Mouse (Mus musculus): ENCODE results near the gene Rcan2.

The Rcan2 gene

GRCm38 (mm10) chr17:43827261-43827660, 26.1 kb downstream of the Rcan2 start:
- no peak for DNase-seq

GRCm38 (mm10) chr17:43832401-43833124, 31.4 kb downstream of the Rcan2 start:
- DNase-seq = no peak

DNA sequence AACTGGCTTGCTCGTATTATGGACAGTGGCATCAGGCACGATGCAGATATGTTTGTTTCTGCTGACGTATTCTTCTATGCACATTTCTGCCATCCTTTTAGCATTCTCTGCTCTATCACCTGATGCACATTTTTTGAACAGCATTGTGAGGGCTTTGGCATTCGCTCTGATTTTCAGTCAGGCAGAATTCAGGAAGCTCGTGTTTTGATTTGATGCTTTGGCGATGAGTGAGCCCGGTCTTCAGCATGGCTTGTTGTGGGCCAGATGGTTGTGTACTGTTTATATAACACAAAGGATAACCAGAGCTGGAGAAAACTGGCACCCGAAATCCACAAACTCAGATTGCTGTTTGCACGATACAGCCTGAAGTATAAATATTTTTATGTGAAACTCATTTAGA, 39.1 kb downstream of the Rcan2 start:
- DNase-seq = peak; percentile 64 to 69

- DNase-seq = no peak
Observed at GRCm38 (mm10) chr17:43846714-43847113, 45.6 kb downstream of the Rcan2 start.

- DNase-seq = no peak
Observed at GRCm38 (mm10) chr17:43848903-43849302, 47.8 kb downstream of the Rcan2 start.

DNA sequence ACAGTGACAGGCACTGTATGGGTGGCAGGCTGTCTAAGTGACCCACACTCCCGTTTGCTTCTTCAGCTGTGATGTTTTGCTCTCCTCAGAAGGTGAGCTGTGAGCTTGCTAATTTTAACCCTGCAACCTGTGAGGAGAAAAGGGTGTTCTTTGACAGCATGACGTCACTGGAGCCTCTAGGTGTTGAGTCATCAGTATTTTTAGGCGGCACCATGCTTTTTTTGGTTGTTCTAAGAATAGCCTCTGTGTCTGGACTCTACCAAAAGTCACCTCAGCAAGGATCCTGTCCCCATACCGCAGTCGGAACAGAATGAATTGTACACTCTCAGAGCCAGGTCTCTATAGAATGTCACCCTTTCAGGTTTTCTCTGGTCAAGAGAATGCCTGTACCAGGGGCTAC, 54.0 kb downstream of the Rcan2 start:
- DNase-seq = peak in 1 of 2 experiments; percentile 24

- no peak for DNase-seq
Observed at GRCm38 (mm10) chr17:43856081-43856480, 54.9 kb downstream of the Rcan2 start.

DNA sequence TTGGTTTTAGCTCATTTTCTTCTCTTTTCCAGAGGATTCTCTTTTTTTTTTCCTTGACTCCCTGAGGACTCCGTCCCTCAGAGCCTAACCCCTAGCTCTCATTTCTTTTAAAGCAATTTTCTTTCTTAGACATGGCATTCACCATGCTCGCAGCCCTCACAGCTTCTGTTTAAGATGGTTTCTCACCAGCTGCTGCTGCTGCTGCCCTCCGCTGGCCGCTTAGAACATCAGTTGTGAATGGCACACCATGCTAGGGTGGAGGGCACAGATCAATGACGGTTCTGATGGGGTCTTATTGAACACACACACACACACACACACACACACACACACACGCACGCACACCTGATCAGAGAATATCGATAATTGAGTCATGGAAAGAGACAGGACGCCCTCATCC, 67.7 kb downstream of the Rcan2 start:
- DNase-seq = peak in 1 of 2 experiments; percentile 10

DNA sequence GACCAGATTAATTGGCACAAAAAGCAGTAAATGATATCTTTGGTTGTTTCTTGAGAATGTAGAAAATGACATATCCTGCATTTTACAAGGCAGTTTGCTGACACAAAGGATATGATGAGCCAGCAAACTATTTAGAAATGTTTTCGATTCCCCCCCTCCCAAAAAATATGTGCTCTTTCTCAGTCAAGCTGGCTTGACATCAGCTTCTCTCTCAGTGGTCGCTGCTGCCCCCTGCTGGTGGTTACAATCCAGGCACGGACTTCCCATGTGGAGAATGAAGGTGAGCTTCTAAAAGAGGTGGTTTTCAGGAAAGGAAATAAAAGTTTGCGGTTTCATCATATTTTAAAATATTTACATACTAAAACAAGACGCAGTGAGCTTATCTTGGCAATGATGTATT, 68.5 kb downstream of the Rcan2 start:
- DNase-seq = peak; percentile 86

DNA sequence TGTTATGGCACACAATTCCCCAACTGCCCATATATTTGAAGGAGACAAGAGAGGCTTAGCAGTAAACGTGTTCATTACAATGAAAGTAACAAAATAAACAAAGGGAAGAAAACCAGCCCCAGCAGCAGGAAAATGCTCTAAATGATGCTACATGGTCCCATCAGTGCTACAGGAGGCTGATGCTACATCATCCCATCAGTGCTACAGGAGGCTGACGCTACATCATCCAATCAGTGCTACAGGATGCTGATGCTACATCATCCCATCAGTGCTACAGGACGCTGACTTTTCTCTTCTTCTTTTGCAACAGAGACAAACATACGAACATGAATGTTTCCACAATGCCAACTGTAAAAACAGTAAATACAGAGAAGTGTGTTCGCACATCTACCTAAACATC, 73.3 kb downstream of the Rcan2 start:
- DNase-seq = no peak

GRCm38 (mm10) chr17:43877425-43877824, 76.3 kb downstream of the Rcan2 start:
- no peak for DNase-seq

- DNase-seq = peak in 1 of 2 experiments; percentile 40
Observed at GRCm38 (mm10) chr17:43883016-43883415, 81.9 kb downstream of the Rcan2 start.

DNA sequence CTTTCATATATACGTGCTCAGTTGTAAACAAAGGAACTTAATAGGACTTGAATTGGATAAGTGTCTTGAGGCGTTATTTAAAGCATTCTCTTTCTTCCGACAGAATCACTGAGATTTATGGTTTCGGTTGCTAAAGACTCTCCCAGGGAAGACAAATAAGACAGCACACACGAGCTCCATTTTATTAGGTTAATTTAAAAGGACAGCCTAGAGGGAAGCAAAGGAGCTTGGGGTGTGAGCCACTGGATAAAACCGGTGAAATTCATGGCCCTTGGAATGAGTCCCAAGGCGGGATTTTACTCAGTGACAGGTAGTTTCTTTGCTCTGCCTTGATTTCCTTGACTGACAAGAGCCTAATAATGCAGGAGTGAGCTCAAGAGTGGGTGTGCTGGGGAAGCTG, 85.1 kb downstream of the Rcan2 start:
- no peak for DNase-seq

DNA sequence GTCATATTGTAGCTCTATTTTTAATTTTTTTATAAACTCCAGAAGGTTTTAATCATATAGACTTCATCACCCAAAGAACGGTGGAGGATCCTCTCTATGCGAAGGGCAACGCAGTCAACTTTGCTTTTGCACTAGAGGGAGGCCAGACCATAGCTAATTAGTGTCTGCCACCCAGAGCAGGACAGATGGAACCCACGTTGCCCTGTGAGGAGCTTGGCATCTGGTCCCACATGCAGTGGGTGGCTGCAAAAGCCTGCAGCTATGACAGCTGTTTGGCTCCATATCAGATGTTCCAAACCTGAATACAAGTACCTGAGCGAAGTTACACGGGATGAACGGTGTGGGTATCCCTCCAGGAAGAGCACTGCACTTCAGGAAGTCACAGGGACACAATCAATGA, 86.8 kb downstream of the Rcan2 start:
- DNase-seq = no peak

DNA sequence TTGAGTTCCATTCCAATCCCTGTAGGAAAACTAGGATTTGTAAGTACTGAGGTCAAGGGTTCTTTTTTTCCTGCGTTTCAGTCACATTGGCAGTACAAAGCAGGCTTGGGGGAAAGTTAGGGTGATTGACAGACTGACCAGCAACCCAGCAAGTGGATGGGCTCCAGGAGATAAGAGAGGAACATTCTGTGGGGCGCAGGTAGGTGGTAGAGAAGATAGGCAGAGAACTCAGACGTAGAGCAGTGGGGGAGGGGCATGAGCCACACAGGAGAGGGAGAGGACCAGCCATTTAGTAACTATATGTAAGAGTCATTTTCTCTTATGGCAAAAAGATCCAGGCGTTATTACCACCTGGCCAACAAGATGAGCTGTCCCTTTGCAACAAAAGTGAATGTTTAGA, 96.2 kb downstream of the Rcan2 start:
- no peak for DNase-seq

DNA sequence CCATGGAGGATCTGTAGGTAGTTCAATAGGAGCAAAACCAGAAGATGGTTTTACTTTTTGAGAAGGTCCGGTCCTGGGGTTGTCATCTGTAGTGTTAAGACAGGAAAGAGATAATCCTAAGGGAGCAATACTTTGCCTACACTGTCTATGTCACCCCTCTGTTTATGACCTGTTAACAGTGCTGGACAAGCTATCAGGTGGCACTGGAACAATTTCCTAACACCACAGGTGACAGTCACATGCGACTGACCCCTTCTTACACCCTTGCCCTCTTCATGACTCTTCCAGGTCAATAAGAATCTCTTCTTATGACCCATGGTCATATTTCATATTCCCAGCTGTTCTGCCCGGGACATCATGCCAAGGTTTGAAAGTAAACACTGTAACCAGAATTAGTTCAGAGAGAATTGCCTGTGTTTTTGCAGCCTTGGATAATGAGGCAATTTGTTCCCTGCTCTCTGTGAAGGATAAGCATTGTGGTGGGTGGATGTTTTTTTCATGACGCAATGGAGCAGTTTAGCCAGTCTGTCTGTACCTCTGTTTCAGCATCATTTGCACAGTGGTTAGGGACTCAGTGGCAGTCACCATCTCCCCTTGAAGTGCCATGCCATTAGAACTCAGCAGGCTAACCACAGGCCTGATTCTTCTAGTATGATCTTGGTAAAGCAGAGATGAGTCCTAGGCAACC, 98.4 kb downstream of the Rcan2 start:
- no peak for DNase-seq

- no peak for DNase-seq
Observed at GRCm38 (mm10) chr17:43900133-43900532, 99.0 kb downstream of the Rcan2 start.

DNA sequence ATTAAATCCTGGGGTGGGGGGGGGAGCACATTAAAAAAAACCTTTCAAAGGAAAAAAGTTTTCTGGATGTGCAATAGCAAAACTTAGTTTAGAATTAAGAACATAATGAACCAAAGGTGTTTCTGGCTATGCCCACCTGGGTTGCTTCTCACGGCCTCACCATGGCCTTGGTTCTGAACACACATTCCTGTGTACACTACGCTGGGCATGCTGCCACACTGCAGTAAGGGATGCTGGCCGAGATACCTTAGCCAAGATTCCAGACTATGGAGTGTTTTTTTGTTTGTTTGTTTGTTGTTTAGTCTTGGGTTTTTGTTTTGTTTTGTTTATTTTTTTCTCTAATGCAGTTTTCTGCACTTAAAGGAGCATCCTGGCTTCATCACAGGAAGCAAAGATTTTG, 100.3 kb downstream of the Rcan2 start:
- no peak for DNase-seq

GRCm38 (mm10) chr17:43903807-43904771, 102.9 kb downstream of the Rcan2 start:
- DNase-seq = no peak

- no peak for DNase-seq
Observed at GRCm38 (mm10) chr17:43904896-43905295, 103.7 kb downstream of the Rcan2 start.

- DNase-seq = no peak
Observed at GRCm38 (mm10) chr17:43906728-43907127, 105.6 kb downstream of the Rcan2 start.

DNA sequence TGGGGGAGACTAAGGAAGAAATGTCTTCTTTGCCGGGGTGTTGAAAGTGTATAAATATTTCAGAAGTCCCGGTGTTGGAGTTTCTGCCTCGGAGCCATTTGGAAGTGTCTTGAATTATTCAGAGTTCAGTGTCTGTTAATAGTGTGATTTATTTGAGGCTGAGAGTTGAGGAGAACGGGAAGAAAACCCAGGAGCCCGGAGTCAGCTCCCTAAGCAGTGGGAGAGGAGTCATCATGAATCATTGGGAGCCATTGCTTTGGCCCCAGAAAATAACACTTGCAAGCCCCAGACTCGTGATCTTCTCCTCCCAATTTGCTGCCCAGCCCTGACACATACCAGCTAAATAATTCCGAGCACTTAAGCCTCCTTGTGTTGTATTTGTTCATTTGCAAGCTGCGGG, 115.0 kb downstream of the Rcan2 start:
- no peak for DNase-seq

- no peak for DNase-seq
Observed at GRCm38 (mm10) chr17:43917143-43917542, 116.0 kb downstream of the Rcan2 start.

All from cerebellum, postnatal 36 days (tissue).